11 mouse cellular contexts compared by ENCODE assay signal in the genomic region with DNA sequence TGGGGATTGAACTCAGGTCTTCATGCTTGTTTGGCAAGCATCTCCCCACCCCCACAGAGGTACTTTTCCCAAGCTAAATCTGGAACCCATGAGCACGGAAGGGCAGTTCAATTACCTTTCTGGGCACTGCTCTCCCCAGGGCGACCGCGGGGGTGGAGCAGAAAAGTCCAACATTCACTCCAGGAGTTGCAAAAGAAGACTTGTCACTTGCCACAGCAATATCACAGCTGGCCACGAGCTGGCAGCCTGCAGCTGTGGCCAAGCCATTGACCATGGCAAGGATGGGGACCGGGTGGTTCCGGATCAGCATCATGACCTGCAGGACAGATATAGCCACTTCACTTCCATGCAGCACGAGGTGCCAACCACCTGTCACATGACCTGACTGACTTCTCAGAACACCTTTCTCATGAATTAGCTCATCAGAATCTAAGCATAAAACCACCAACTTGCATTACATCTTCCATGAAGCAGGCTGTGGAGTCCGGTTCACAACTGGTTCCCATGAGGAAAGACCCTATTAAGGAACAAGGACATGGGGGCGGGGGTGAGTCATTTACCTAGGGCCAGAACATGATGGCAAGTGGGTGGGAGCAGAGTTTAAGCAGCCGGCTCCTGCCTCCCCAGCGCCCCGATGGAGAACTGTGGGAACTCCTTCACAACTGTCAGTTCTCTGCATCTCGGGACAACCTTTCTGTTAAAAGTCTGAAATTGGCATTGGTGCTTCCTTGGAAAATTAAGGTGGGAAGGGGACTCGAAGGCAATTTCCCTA. TPM values are rescaled to one million over a fixed set of nuclear protein-coding genes. Genes with fewer than 3 reads are reported as not detected.
A peak's percentile ranks its signal among the peaks of the same experiment; 100 is the strongest.
DNase-seq lines count a peak whose midpoint lies in the region; ATAC-seq and TF ChIP-seq lines count a peak whose summit lies in the region.
"Had no signal": no experiment of that assay in that cellular context is flagged by ENCODE, and none has a peak within 500 bp of the region (broad histone marks: within the 10 kb centered on the region; RNA-seq: fewer than 3 reads in every experiment).

No protein-coding gene starts in this region.

- no peaks in the 10 kb centered on the region for H3K27me3 ChIP-seq in forebrain, embryonic 11.5 days (ENCODE audit: control insufficient read depth, insufficient read depth, low read length)
- H3K27me3 ChIP-seq in forebrain, embryonic 10.5 days (ENCODE audit: poor library complexity, severe bottlenecking) = no peaks in the 10 kb centered on the region
- H3K27me3 ChIP-seq in liver, postnatal 0 days (ENCODE audit: insufficient read depth, low read length) = no peaks in the 10 kb centered on the region
- H3K27me3 ChIP-seq in intestine, embryonic 15.5 days (replicated peaks) = no peaks in the 10 kb centered on the region
- no peaks in the 10 kb centered on the region for H3K27me3 ChIP-seq in midbrain, embryonic 15.5 days (replicated peaks)

- intact Hi-C loops in heart, postnatal 10 days (cut with DNase I) = no loop called here
- intact Hi-C loops in heart, postnatal 25 days (cut with DNase I) = no loop called here

- 74% methylated on average over 15 of the region's 15 CpGs for WGBS in forebrain, embryonic 11.5 days
- 78% methylated on average over 15 of the region's 15 CpGs for WGBS in forebrain, embryonic 10.5 days
- WGBS in liver, postnatal 0 days (ENCODE audit: insufficient replicate concordance) = 65% methylated on average over 15 of the region's 15 CpGs
- WGBS in intestine, embryonic 15.5 days = 63% methylated on average over 15 of the region's 15 CpGs
- WGBS in midbrain, embryonic 15.5 days = 71% methylated on average over 15 of the region's 15 CpGs

- no peaks in the 10 kb centered on the region for H3K9me3 ChIP-seq in forebrain, embryonic 11.5 days (ENCODE audit: control insufficient read depth, low read length)
- H3K9me3 ChIP-seq in forebrain, embryonic 10.5 days = no peaks in the 10 kb centered on the region
- no peaks in the 10 kb centered on the region for H3K9me3 ChIP-seq in liver, postnatal 0 days (ENCODE audit: low read length)
- H3K9me3 ChIP-seq in intestine, embryonic 15.5 days = no peaks in the 10 kb centered on the region
- no peaks in the 10 kb centered on the region for H3K9me3 ChIP-seq in midbrain, embryonic 15.5 days
- H3K9me3 ChIP-seq: heart, embryonic 10.5 days; hindbrain, embryonic 12.5 days had no signal

- ATAC-seq in forebrain, embryonic 11.5 days (replicated peaks; ENCODE audit: low FRiP score) = 0 out of 2 replicates have a peak, but pooled peaks have one; percentile 42
- ATAC-seq in liver, postnatal 0 days = peak; percentile 72
- peak; percentile 34; the same call in 1 of the 2 replicates for ATAC-seq in intestine, embryonic 15.5 days
- peak; percentile 38; the same call in 1 of the 2 replicates for ATAC-seq in midbrain, embryonic 15.5 days (replicated peaks)

- H3K4me3 ChIP-seq in forebrain, embryonic 11.5 days (ENCODE audit: low read depth, low read length) = no peak overlapping the region
- no peak overlapping the region for H3K4me3 ChIP-seq in forebrain, embryonic 10.5 days
- H3K4me3 ChIP-seq in liver, postnatal 0 days (ENCODE audit: low read depth, low read length) = no peak overlapping the region
- H3K4me3 ChIP-seq in intestine, embryonic 15.5 days (replicated peaks) = no peak overlapping the region
- H3K4me3 ChIP-seq in midbrain, embryonic 15.5 days = no peak overlapping the region
- H3K4me3 ChIP-seq: heart, embryonic 10.5 days; hindbrain, embryonic 12.5 days; left cerebral cortex, adult 2 months had no signal

- TF ChIP-seq CTCF in liver, postnatal 0 days (IDR thresholded peaks at IDR 0.05; ENCODE audit: low read depth) = peak; percentile 32

- DNase-seq in forebrain, embryonic 11.5 days (ENCODE audit: low spot score) = peak; percentile 61
- no peak for DNase-seq in forebrain, embryonic 10.5 days (ENCODE audit: extremely low spot score, low spot score)
- peak; percentile 29 for DNase-seq in liver, postnatal 0 days
- DNase-seq in liver = no peak
- DNase-seq in heart, postnatal 10 days = no peak
- no peak for DNase-seq in heart, postnatal 25 days (ENCODE audit: low spot score)

- no peak for TF ChIP-seq EP300 in liver, postnatal 0 days (IDR thresholded peaks at IDR 0.05; ENCODE audit: low read depth)

- H3K27ac ChIP-seq in forebrain, embryonic 11.5 days (ENCODE audit: low read depth, low read length) = no peak overlapping the region
- no peak overlapping the region for H3K27ac ChIP-seq in forebrain, embryonic 10.5 days
- H3K27ac ChIP-seq in liver, postnatal 0 days (ENCODE audit: low read depth) = no peak overlapping the region
- H3K27ac ChIP-seq in intestine, embryonic 15.5 days = no peak overlapping the region
- peak overlapping the region; percentile 45 for H3K27ac ChIP-seq in midbrain, embryonic 15.5 days
- H3K27ac ChIP-seq: heart, embryonic 10.5 days; hindbrain, embryonic 12.5 days; left cerebral cortex, adult 2 months had no signal

- H3K4me1 ChIP-seq in forebrain, embryonic 11.5 days (replicated peaks; ENCODE audit: control insufficient read depth, insufficient read depth, low read length) = no peaks in the 10 kb centered on the region
- H3K4me1 ChIP-seq in forebrain, embryonic 10.5 days = peaks cover 26% of the 10 kb centered on the region
- H3K4me1 ChIP-seq in liver, postnatal 0 days (ENCODE audit: insufficient read depth) = peaks cover 16% of the 10 kb centered on the region
- peaks cover 12% of the 10 kb centered on the region; the same call in 1 of the 2 replicates for H3K4me1 ChIP-seq in intestine, embryonic 15.5 days (replicated peaks)
- H3K4me1 ChIP-seq in midbrain, embryonic 15.5 days = peaks cover 12% of the 10 kb centered on the region

- no peaks in the 10 kb centered on the region for H3K36me3 ChIP-seq in forebrain, embryonic 11.5 days (ENCODE audit: control insufficient read depth, insufficient read depth, low read length)
- H3K36me3 ChIP-seq in forebrain, embryonic 10.5 days (replicated peaks) = no peaks in the 10 kb centered on the region
- peaks cover 3% of the 10 kb centered on the region; the same call in 1 of the 2 replicates for H3K36me3 ChIP-seq in liver, postnatal 0 days (replicated peaks; ENCODE audit: insufficient read depth, low read length)
- H3K36me3 ChIP-seq in intestine, embryonic 15.5 days = no peaks in the 10 kb centered on the region
- no peaks in the 10 kb centered on the region for H3K36me3 ChIP-seq in midbrain, embryonic 15.5 days (replicated peaks)
- H3K36me3 ChIP-seq: heart, embryonic 10.5 days; hindbrain, embryonic 12.5 days had no signal

- no peak overlapping the region for H3K4me2 ChIP-seq in forebrain, embryonic 11.5 days (ENCODE audit: low read depth, low read length, severe bottlenecking)
- H3K4me2 ChIP-seq in liver, postnatal 0 days (ENCODE audit: low read depth, low read length) = no peak overlapping the region
- H3K4me2 ChIP-seq in intestine, embryonic 15.5 days (replicated peaks) = 0 out of 2 replicates have a peak overlapping the region, but pooled peaks have one; percentile 23
- H3K4me2 ChIP-seq in midbrain, embryonic 15.5 days = no peak overlapping the region
- H3K4me2 ChIP-seq: hindbrain, embryonic 12.5 days had no signal

- H3K9ac ChIP-seq in forebrain, embryonic 11.5 days (ENCODE audit: low read length) = no peak overlapping the region
- H3K9ac ChIP-seq in liver, postnatal 0 days (replicated peaks) = no peak overlapping the region
- H3K9ac ChIP-seq in intestine, embryonic 15.5 days = no peak overlapping the region
- no peak overlapping the region for H3K9ac ChIP-seq in midbrain, embryonic 15.5 days
- H3K9ac ChIP-seq: hindbrain, embryonic 12.5 days had no signal

RNA-seq across cellular contexts. Expression of gene Echdc3, which starts 17.2 kb away (rescaled TPM):
- polyA plus RNA-seq in forebrain, embryonic 11.5 days (2014; fragmentation: Nextera tagmentation; extraction: Ambion mirVana) = 2.3 and 2.9 TPM in 2 replicates
- polyA plus RNA-seq in forebrain, embryonic 10.5 days (2016; fragmentation: Nextera tagmentation; extraction: Ambion mirVana) = 1.4 and 2.3 TPM in 2 replicates
- 30.3 and 33.0 TPM in 2 replicates for polyA plus RNA-seq in liver, postnatal 0 days (2015; fragmentation: Nextera tagmentation; extraction: Ambion mirVana)
- polyA plus RNA-seq in intestine, embryonic 15.5 days (2015; fragmentation: Nextera tagmentation; extraction: Ambion mirVana) = 12.0 and 13.6 TPM in 2 replicates
- 1.2 and 1.3 TPM in 2 replicates for polyA plus RNA-seq in midbrain, embryonic 15.5 days (2015; fragmentation: Nextera tagmentation; extraction: Ambion mirVana)
- 10 to 100 TPM; 13.8 to 16.6 TPM for total RNA-seq in heart, postnatal 10 days (2021)
- 10 to 100 TPM; 20.1 to 22.1 TPM for total RNA-seq in heart, postnatal 25 days (2021)

Comparison
In these comparisons a context has a peak if more than half of its experiments do, and no peak if none do; other contexts are left out.
1. DNase-seq: peak in forebrain, embryonic 11.5 days (single experiment) and liver, postnatal 0 days (single experiment); none in forebrain, embryonic 10.5 days (single experiment), liver (single experiment), heart, postnatal 10 days (0 of 2) and heart, postnatal 25 days (single experiment).
2. Peak in every context shown above with its lines, with median percentiles within 50 percentile points of each other: ATAC-seq.